Mouse (Mus musculus) MEL (cell line): ENCODE measurements around the gene Ereg. TPM values are rescaled to one million over a fixed set of nuclear protein-coding genes. Genes with fewer than 3 reads are reported as not detected.

Experiments used
- DNase-seq: peaks from one replicate; pipeline ENCODE4 v3.0.0; 2011; ENCODE audit warnings: low read depth, low spot score
- H3K27ac ChIP-seq: 2 replicates; pipeline ENCODE4 v1.5.1; 2012; ENCODE audit warnings: low read depth, mild to moderate bottlenecking, control low read depth, low read length, moderate library complexity; ENCODE audit not compliant: control insufficient read depth
- H3K27me3 ChIP-seq, 2 experiments: fragments of 150-350 bp in 1 of 2; sonication (generic) in 1 of 2; 2 replicates each; pipeline ENCODE4 v1.6.1; 2012; ENCODE audit warnings: low read length in 2 of 2, mild to moderate bottlenecking in 2 of 2, improper control_type of control experiment in 1 of 2, moderate library complexity in 1 of 2; ENCODE audit not compliant: insufficient read depth in 2 of 2, control insufficient read depth in 1 of 2
- H3K36me3 ChIP-seq, 2 experiments: 2 replicates each; pipeline ENCODE4 v1.6.1; 2012 to 2014; ENCODE audit warnings: low read length in 2 of 2, improper control_type of control experiment in 1 of 2, inconsistent platforms in 1 of 2, mild to moderate bottlenecking in 1 of 2; ENCODE audit not compliant: insufficient read depth in 2 of 2, control insufficient read depth in 1 of 2
- H3K4me1 ChIP-seq, 2 experiments: fragments of 150-350 bp in 1 of 2; sonication (generic) in 1 of 2; 2 replicates each; pipeline ENCODE4 v1.6.1; 2012; ENCODE audit warnings: low read length in 2 of 2, improper control_type of control experiment in 1 of 2, mild to moderate bottlenecking in 1 of 2; ENCODE audit not compliant: insufficient read depth in 2 of 2, control insufficient read depth in 1 of 2
- H3K4me3 ChIP-seq, 2 experiments: fragments of 150-350 bp in 1 of 2; sonication (generic) in 1 of 2; 2 replicates each; pipeline ENCODE4 v1.5.1; 2012; ENCODE audit warnings: low read depth in 2 of 2, low read length in 2 of 2, mild to moderate bottlenecking in 2 of 2, moderate library complexity in 2 of 2, control low read depth in 1 of 2, improper control_type of control experiment in 1 of 2; ENCODE audit not compliant: control insufficient read depth in 1 of 2, insufficient read depth in 1 of 2
- H3K79me2 ChIP-seq: 2 replicates; pipeline ENCODE4 v1.6.1; 2012; ENCODE audit warnings: mild to moderate bottlenecking, low read length, moderate library complexity; ENCODE audit not compliant: control insufficient read depth, poor library complexity, insufficient read depth
- H3K9ac ChIP-seq: 2 replicates; pipeline ENCODE4 v1.6.1; 2012; ENCODE audit warnings: low read depth, mild to moderate bottlenecking, control low read depth, low read length, moderate library complexity; ENCODE audit not compliant: control insufficient read depth, poor library complexity, severe bottlenecking
- H3K9me3 ChIP-seq: fragments of 150-350 bp; sonication (generic); replicated peaks from 2 replicates; pipeline ENCODE4 v1.6.1; 2012; ENCODE audit warnings: mild to moderate bottlenecking, low read length, improper control_type of control experiment, moderate library complexity; ENCODE audit not compliant: insufficient read depth
- BHLHE40 ChIP-seq: IDR thresholded peaks from 2 replicates; pipeline ENCODE4 v1.6.1; 2012; ENCODE audit warnings: low read depth, mild to moderate bottlenecking, inconsistent platforms, low read length, improper control_type of control experiment, borderline replicate concordance
- CHD1 ChIP-seq: IDR thresholded peaks from 2 replicates; pipeline ENCODE4 v1.6.1; 2012; ENCODE audit warnings: low read depth, mild to moderate bottlenecking, inconsistent platforms, low read length, improper control_type of control experiment
- CTCF ChIP-seq, 3 experiments: IDR thresholded peaks in 2 of 3; conservative IDR thresholded peaks in 1 of 3; 2 replicates each; pipeline ENCODE4 v1.5.1; 2011 to 2012; ENCODE audit warnings: low read length in 3 of 3, low read depth in 2 of 3, mild to moderate bottlenecking in 2 of 3, improper control_type of control experiment in 1 of 3, inconsistent platforms in 1 of 3, mixed read lengths in 1 of 3, moderate library complexity in 1 of 3; ENCODE audit not compliant: control insufficient read depth in 1 of 3, insufficient read depth in 1 of 3, poor library complexity in 1 of 3, severe bottlenecking in 1 of 3
- ETS1 ChIP-seq: IDR thresholded peaks from 2 replicates; pipeline ENCODE4 v1.6.1; 2012; ENCODE audit warnings: low read depth, mild to moderate bottlenecking, inconsistent platforms, low read length, improper control_type of control experiment, moderate library complexity
- MAFK ChIP-seq: IDR thresholded peaks from 2 replicates; pipeline ENCODE4 v1.6.1; 2011; ENCODE audit warnings: low read depth, mild to moderate bottlenecking, low read length, improper control_type of control experiment, borderline replicate concordance
- MAX ChIP-seq: IDR thresholded peaks from 2 replicates; pipeline ENCODE4 v1.6.1; 2011; ENCODE audit warnings: low read length, improper control_type of control experiment
- MXI1 ChIP-seq: IDR thresholded peaks from 2 replicates; pipeline ENCODE4 v1.6.1; 2011; ENCODE audit warnings: mild to moderate bottlenecking, low read depth, low read length, improper control_type of control experiment
- MYC ChIP-seq: IDR thresholded peaks from 2 replicates; pipeline ENCODE4 v1.6.1; 2011; ENCODE audit warnings: low read depth, mild to moderate bottlenecking, low read length, improper control_type of control experiment, moderate library complexity
- NRF1 ChIP-seq: IDR thresholded peaks from 2 replicates; pipeline ENCODE4 v1.6.1; 2014; ENCODE audit warnings: low read depth, mild to moderate bottlenecking, inconsistent platforms, low read length, improper control_type of control experiment, moderate library complexity; ENCODE audit not compliant: poor library complexity, insufficient read depth, severe bottlenecking
- POLR2A ChIP-seq, 2 experiments: IDR thresholded peaks; 2 replicates each; pipeline ENCODE4 v1.6.1; 2011 to 2012; ENCODE audit warnings: low read length in 2 of 2, mild to moderate bottlenecking in 2 of 2, control low read depth in 1 of 2, improper control_type of control experiment in 1 of 2, low read depth in 1 of 2, moderate library complexity in 1 of 2; ENCODE audit not compliant: control insufficient read depth in 1 of 2, insufficient read depth in 1 of 2, poor library complexity in 1 of 2
- POLR2AphosphoS2 ChIP-seq: IDR thresholded peaks from 2 replicates; pipeline ENCODE4 v1.6.1; 2011; ENCODE audit warnings: low read length, improper control_type of control experiment
- POLR2AphosphoS5 ChIP-seq: IDR thresholded peaks from 2 replicates; pipeline ENCODE4 v1.6.1; 2012; ENCODE audit warnings: low read depth, borderline replicate concordance, mild to moderate bottlenecking, inconsistent platforms, low read length, moderate library complexity, mixed read lengths
- RAD21 ChIP-seq: IDR thresholded peaks from 2 replicates; pipeline ENCODE4 v1.6.1; 2011; ENCODE audit warnings: mild to moderate bottlenecking, low read depth, low read length, improper control_type of control experiment
- SIN3A ChIP-seq: IDR thresholded peaks from 2 replicates; pipeline ENCODE4 v1.6.1; 2012; ENCODE audit warnings: low read length, improper control_type of control experiment, inconsistent platforms
- TAL1 ChIP-seq: IDR thresholded peaks from 2 replicates; pipeline ENCODE4 v1.6.1; 2012; ENCODE audit warnings: mild to moderate bottlenecking, inconsistent platforms, low read length, moderate library complexity, mixed read lengths
- TBP ChIP-seq: IDR thresholded peaks from 2 replicates; pipeline ENCODE4 v1.8.0; 2011; ENCODE audit warnings: low read depth, low read length, improper control_type of control experiment
- polyA plus RNA-seq, 2 experiments: library from polyadenylated mRNA; stranded (reverse) in 1 of 2; unstranded in 1 of 2; fragments of >175 nt in 1 of 2; fragments of >200 nt in 1 of 2; gene quantifications; 2 replicates each; pipeline versions ENCODE4 v1.2.1 to v1.2.4; 2012; ENCODE audit warnings: low replicate concordance in 2 of 2, low read depth in 1 of 2; ENCODE audit not compliant: insufficient read length in 2 of 2, insufficient read depth in 1 of 2, missing spikeins in 1 of 2
- total RNA-seq: library from RNA; depleted of rRNA; stranded (reverse); fragments of 300-350 nt; gene quantifications from 2 replicates; pipeline ENCODE4 v1.2.3, GENCODE M21; 2012

The Ereg gene
- total and polyA plus RNA-seq, 3 experiments, result not detected

DNA sequence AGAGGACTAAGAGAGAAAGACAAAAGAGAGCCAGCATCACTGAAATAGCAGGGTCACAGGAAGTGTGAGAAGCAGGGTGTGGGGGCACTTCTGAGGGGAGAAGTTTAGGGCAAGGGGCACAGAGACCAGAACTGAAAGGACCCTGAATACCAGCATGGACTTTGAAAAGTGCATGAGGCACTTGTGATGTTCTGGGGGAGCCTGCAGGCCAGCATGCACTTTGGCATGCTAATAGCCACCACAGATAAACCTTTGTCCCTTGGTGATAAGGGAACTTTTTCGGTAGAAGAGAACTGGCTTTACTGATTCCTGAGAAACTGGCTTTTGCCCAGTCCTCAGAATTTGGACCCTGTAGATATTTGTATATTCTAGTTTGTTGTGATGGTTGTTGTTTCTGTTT, 60.5 kb downstream of the Ereg start:
- Histone ChIP-seq H3K36me3 (no peaks in the 10 kb centered on the region), H3K9me3 (no peaks in the 10 kb centered on the region), H3K79me2 (no peaks in the 10 kb centered on the region), H3K9ac (no peak overlapping the region), H3K27ac (no peak overlapping the region), H3K27me3 (no peaks in the 10 kb centered on the region; a peak in 1 of 4 replicates), H3K4me1 (no peaks in the 10 kb centered on the region), H3K4me3 (no peak overlapping the region)
- no peak for DNase-seq
- TF ChIP-seq SIN3A, result no peak
- TF ChIP-seq CTCF (IDR thresholded peaks at IDR 0.05 in 2 of 3, conservative IDR thresholded peaks at IDR 0.05 in 1 of 3; ENCODE audit: control insufficient read depth in 1 of 3, insufficient read depth in 1 of 3, low read depth in 2 of 3, low read length in 3 of 3, poor library complexity in 1 of 3, severe bottlenecking in 1 of 3), result no peak
- TF ChIP-seq POLR2AphosphoS2, result no peak
- TF ChIP-seq RAD21, result no peak
- no peak for TF ChIP-seq MYC
- TF ChIP-seq TAL1, result no peak
- TF ChIP-seq MAFK, result no peak
- TF ChIP-seq NRF1, result no peak

DNA sequence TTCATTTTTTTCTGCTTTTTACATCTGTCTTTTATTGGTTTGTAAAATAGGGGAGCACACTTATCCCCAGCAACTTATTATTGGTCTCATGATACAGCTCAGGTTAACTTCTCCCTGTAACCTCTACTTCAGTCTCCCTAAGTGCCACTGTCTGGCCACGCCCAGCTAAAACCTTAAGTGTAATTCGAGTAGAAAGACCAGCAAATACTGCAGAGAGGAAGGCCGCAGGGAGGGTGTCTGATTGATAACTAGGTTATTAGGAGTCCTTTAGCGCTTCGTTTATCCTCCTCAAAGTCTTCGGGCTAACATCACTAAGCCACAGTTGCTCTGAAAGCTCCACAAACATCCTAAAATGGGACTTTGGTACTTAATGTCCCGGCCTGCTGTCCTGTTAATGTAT, 64.5 kb downstream of the Ereg start:
- Histone ChIP-seq H3K4me1 (no peaks in the 10 kb centered on the region), H3K9me3 (no peaks in the 10 kb centered on the region), H3K79me2 (no peaks in the 10 kb centered on the region), H3K27me3 (no peaks in the 10 kb centered on the region), H3K36me3 (no peaks in the 10 kb centered on the region), H3K4me3 (no peak overlapping the region), H3K27ac (no peak overlapping the region), H3K9ac (no peak overlapping the region)
- TF ChIP-seq CTCF (IDR thresholded peaks at IDR 0.05 in 2 of 3, conservative IDR thresholded peaks at IDR 0.05 in 1 of 3; ENCODE audit: control insufficient read depth in 1 of 3, insufficient read depth in 1 of 3, low read depth in 2 of 3, low read length in 3 of 3, poor library complexity in 1 of 3, severe bottlenecking in 1 of 3), result no peak
- TF ChIP-seq MXI1, result no peak
- no peak for TF ChIP-seq POLR2A (IDR thresholded peaks at IDR 0.05; ENCODE audit: control insufficient read depth in 1 of 2, insufficient read depth in 1 of 2, low read depth in 1 of 2, low read length in 2 of 2, poor library complexity in 1 of 2)
- no peak for TF ChIP-seq POLR2AphosphoS2
- no peak for TF ChIP-seq NRF1
- no peak for TF ChIP-seq MAFK
- TF ChIP-seq MAX, result no peak
- no peak for TF ChIP-seq TBP
- no peak for TF ChIP-seq POLR2AphosphoS5
- no peak for TF ChIP-seq BHLHE40
- no peak for TF ChIP-seq CHD1
- TF ChIP-seq SIN3A, result no peak
- no peak for TF ChIP-seq ETS1
- no peak for DNase-seq
